ENCODE assay signal across 13 mouse cellular contexts in the genomic region with DNA sequence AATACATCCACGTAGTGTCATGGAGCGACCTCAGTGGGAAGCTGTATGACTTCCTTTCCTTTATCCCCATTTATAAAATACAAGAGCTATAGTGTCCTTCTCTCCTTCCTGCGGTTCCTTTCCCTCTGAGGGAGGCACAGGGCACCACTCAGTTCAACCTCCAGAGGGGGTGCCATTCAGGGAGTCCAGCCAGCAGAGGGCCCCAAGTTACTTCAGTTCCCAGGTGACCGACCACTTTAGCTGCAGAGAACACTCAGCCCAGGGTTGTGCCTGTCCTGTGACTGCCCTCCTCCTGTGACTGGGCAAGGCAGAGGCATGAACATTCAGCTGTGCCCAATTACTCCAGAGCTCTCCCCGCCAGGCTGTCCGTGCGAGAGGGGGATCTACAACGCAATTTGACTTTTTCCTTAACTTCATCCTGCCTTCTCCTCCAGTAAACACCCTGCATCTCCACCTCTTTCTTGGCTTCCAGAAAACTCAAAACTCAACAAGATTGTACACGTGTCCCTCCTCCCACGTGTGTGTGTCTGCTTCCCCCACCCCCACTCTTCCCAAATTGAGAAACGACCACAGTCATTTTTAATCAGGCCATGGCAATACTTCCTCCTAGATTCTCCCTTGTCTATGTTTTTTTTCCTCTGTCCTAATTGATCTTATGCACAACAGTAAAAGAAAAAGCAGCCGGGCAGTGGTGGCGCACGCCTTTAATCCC. TPM values are rescaled to one million over a fixed set of nuclear protein-coding genes. Genes with fewer than 3 reads are reported as not detected.
DNase-seq lines count a peak whose midpoint lies in the region; ATAC-seq and TF ChIP-seq lines count a peak whose summit lies in the region.
"Had no signal": no experiment of that assay in that cellular context is flagged by ENCODE, and none has a peak within 500 bp of the region (broad histone marks: within the 10 kb centered on the region; RNA-seq: fewer than 3 reads in every experiment).

No protein-coding gene starts in this region.

- no peak for DNase-seq in heart, adult 2 months
- DNase-seq in heart, postnatal 10 days = no peak
- no peak for DNase-seq in lung, postnatal 25 days (ENCODE audit: low spot score)
- DNase-seq in Patski (ENCODE audit: low read depth, low spot score) = no peak
- DNase-seq in lung, postnatal 10 days = peak; percentile 13
- no peak for DNase-seq in left cerebral cortex, postnatal 36 days (ENCODE audit: low spot score in 2 of 2)
- no peak for DNase-seq in gastrocnemius, adult 8-10 months (ENCODE audit: low spot score in 2 of 2)

- no peaks in the 10 kb centered on the region for H3K27me3 ChIP-seq in heart, adult 2 months (ENCODE audit: control insufficient read depth, insufficient read depth, low read length)
- no peaks in the 10 kb centered on the region for H3K27me3 ChIP-seq in lung, embryonic 16.5 days (ENCODE audit: control insufficient read depth, insufficient read depth, low read depth, low read length)
- no peaks in the 10 kb centered on the region for H3K27me3 ChIP-seq in Patski
- H3K27me3 ChIP-seq: neural tube, embryonic 15.5 days had no signal

- no peaks in the 10 kb centered on the region for H3K4me1 ChIP-seq in heart, adult 2 months (ENCODE audit: control insufficient read depth, insufficient read depth, low read length)
- no peaks in the 10 kb centered on the region for H3K4me1 ChIP-seq in lung, embryonic 16.5 days (replicated peaks; ENCODE audit: control insufficient read depth, insufficient read depth, low read length)
- H3K4me1 ChIP-seq: midbrain, embryonic 10.5 days; neural tube, embryonic 15.5 days had no signal

- H3K9me3 ChIP-seq in lung, embryonic 16.5 days (ENCODE audit: control insufficient read depth, low read length) = no peaks in the 10 kb centered on the region
- H3K9me3 ChIP-seq: midbrain, embryonic 10.5 days; neural tube, embryonic 15.5 days had no signal

- intact Hi-C loops in heart, adult 2 months (cut with DNase I) = no loop called here
- intact Hi-C loops in heart, postnatal 10 days (cut with DNase I) = no loop called here
- intact Hi-C loops in left cerebral cortex, postnatal 36 days (cut with DNase I) = loop anchor here (5.0 kb wide), 1 partner anchor 95 kb away; no protein-coding TSS in a partner anchor

- H3K79me2 ChIP-seq in heart, adult 2 months (replicated peaks; ENCODE audit: control insufficient read depth, insufficient read depth, low read length) = no peaks in the 10 kb centered on the region

- CTCF ChIA-PET in Patski (lab: Charles Lee) = interaction anchor here (1.0 to 3.6 kb wide), 6 partner anchors 8 to 83 kb away, joined by 3 to 15 read pairs (median 4); no protein-coding TSS in a partner anchor

- no peak overlapping the region for H3K4me2 ChIP-seq in lung, embryonic 16.5 days (ENCODE audit: low read depth, low read length)
- H3K4me2 ChIP-seq: neural tube, embryonic 15.5 days had no signal

- no peak overlapping the region for H3K9ac ChIP-seq in heart, adult 2 months (ENCODE audit: low read depth, low read length)
- H3K9ac ChIP-seq in lung, embryonic 16.5 days (ENCODE audit: low read length) = no peak overlapping the region
- H3K9ac ChIP-seq: neural tube, embryonic 15.5 days had no signal

- no peak for TF ChIP-seq POLR2A in heart, adult 2 months (IDR thresholded peaks at IDR 0.05; ENCODE audit: insufficient read depth, low read depth, low read length)

- POLR2A ChIA-PET in Patski (lab: Charles Lee) = interaction anchor here (0.7 to 1.1 kb wide), 2 partner anchors 41 to 52 kb away, joined by 3 to 4 read pairs; no protein-coding TSS in a partner anchor

- in situ Hi-C loops in Patski (cut with MboI; ENCODE audit: low pct_unique_long_range_greater_than_20kb) = loop anchor here (5.0 to 10.0 kb wide), 2 partner anchors 40 to 62 kb away; partner anchors contain the start of gene Trpc4ap

- TF ChIP-seq EP300 in heart, adult 2 months (IDR thresholded peaks at IDR 0.05; ENCODE audit: insufficient read depth, low read depth, low read length) = no peak

- H3K36me3 ChIP-seq in heart, adult 2 months (ENCODE audit: control insufficient read depth, insufficient read depth, low read length) = no peaks in the 10 kb centered on the region
- H3K36me3 ChIP-seq in lung, embryonic 16.5 days (ENCODE audit: control insufficient read depth, insufficient read depth, low read length) = no peaks in the 10 kb centered on the region
- H3K36me3 ChIP-seq: midbrain, embryonic 10.5 days; neural tube, embryonic 15.5 days had no signal

- WGBS in heart, adult 2 months = 54% methylated on average over 14 of the region's 14 CpGs
- 55% methylated on average over 14 of the region's 14 CpGs for WGBS in lung, embryonic 16.5 days

- H3K4me3 ChIP-seq in heart, adult 2 months = no peak overlapping the region
- H3K4me3 ChIP-seq in lung, embryonic 16.5 days (ENCODE audit: low read length) = no peak overlapping the region
- H3K4me3 ChIP-seq: midbrain, embryonic 10.5 days; neural tube, embryonic 15.5 days had no signal

- ATAC-seq in lung, embryonic 16.5 days (ENCODE audit: low read depth) = peak; percentile 38; the same call in 1 of the 2 replicates
- ATAC-seq in Patski = no peak

- H3K27ac ChIP-seq in heart, adult 2 months = no peak overlapping the region
- no peak overlapping the region for H3K27ac ChIP-seq in lung, embryonic 16.5 days (ENCODE audit: low read length)
- H3K27ac ChIP-seq: midbrain, embryonic 10.5 days; neural tube, embryonic 15.5 days had no signal

- TF ChIP-seq CTCF in heart, adult 2 months (IDR thresholded peaks at IDR 0.05) = peak; percentile 38
- peak; percentile 67 for TF ChIP-seq CTCF in Patski (IDR thresholded peaks at IDR 0.05)

RNA-seq across cellular contexts. Expression of gene Procr, which starts 6.1 kb away (rescaled TPM):
- 1 to 10 TPM; 3.0 to 4.8 TPM for total RNA-seq in heart, adult 2 months (2021)
- polyA plus RNA-seq in heart, adult 2 months (2012; rRNA removed) = 2.0 and 2.4 TPM in 2 replicates
- 1 to 10 TPM; 4.3 to 6.8 TPM for total RNA-seq in heart, postnatal 10 days (2021)
- 16.3 and 16.8 TPM in 2 replicates for polyA plus RNA-seq in lung, embryonic 16.5 days (2015; fragmentation: Nextera tagmentation; extraction: Ambion mirVana)
- polyA plus RNA-seq in Patski (2021) = 4.5 TPM
- under 1 TPM; 0.82 to 0.86 TPM for total RNA-seq in left cerebral cortex, postnatal 36 days (2021)
- 10 to 100 TPM in 1 of 4 experiments, 1 to 10 TPM in 3; 5.1 to 10.2 (median 7.5) TPM for total RNA-seq in gastrocnemius, adult 8-10 months (2022)

RNA-seq across cellular contexts. Expression of gene Mmp24, which starts 18.1 kb away (rescaled TPM):
- not detected for total RNA-seq in heart, adult 2 months (2021)
- 0.06 TPM in 1 of 2 replicates, not detected in the other for polyA plus RNA-seq in heart, adult 2 months (2012; rRNA removed)
- total RNA-seq in heart, postnatal 10 days (2021) = under 1 TPM in 1 of 2 experiments, not detected in 1; 0.07 TPM
- 0.06 and 0.09 TPM in 2 replicates for polyA plus RNA-seq in lung, embryonic 16.5 days (2015; fragmentation: Nextera tagmentation; extraction: Ambion mirVana)
- 0.05 TPM for polyA plus RNA-seq in Patski (2021)
- 10 to 100 TPM; 33.8 to 38.0 TPM for total RNA-seq in left cerebral cortex, postnatal 36 days (2021)
- total RNA-seq in gastrocnemius, adult 8-10 months (2022) = not detected
- polyA plus RNA-seq: heart, embryonic 14.5 days; kidney, embryonic 14.5 days; limb, embryonic 11.5 days had no signal

RNA-seq across cellular contexts. Expression of gene Gm17581, which starts 21.3 kb away (rescaled TPM):
- total RNA-seq in heart, adult 2 months (2021) = not detected
- polyA plus RNA-seq in heart, adult 2 months (2012; rRNA removed) = not detected in 2 replicates
- total RNA-seq in heart, postnatal 10 days (2021) = not detected
- polyA plus RNA-seq in lung, embryonic 16.5 days (2015; fragmentation: Nextera tagmentation; extraction: Ambion mirVana) = not detected in 2 replicates
- not detected for polyA plus RNA-seq in Patski (2021)
- not detected for total RNA-seq in left cerebral cortex, postnatal 36 days (2021)
- total RNA-seq in gastrocnemius, adult 8-10 months (2022) = not detected
- polyA plus RNA-seq: heart, embryonic 14.5 days; kidney, embryonic 14.5 days; limb, embryonic 11.5 days; midbrain, embryonic 10.5 days; neural tube, embryonic 15.5 days had no signal

RNA-seq across cellular contexts. Expression of gene Edem2, which starts 27.7 kb away (rescaled TPM):
- 1 to 10 TPM; 6.0 to 6.4 TPM for total RNA-seq in heart, adult 2 months (2021)
- 14.4 and 16.9 TPM in 2 replicates for polyA plus RNA-seq in heart, adult 2 months (2012; rRNA removed)
- total RNA-seq in heart, postnatal 10 days (2021) = 10 to 100 TPM; 11.1 to 12.3 TPM
- polyA plus RNA-seq in lung, embryonic 16.5 days (2015; fragmentation: Nextera tagmentation; extraction: Ambion mirVana) = 47.0 and 49.0 TPM in 2 replicates
- 35.4 TPM for polyA plus RNA-seq in Patski (2021)
- 10 to 100 TPM; 19.1 to 19.7 TPM for total RNA-seq in left cerebral cortex, postnatal 36 days (2021)
- total RNA-seq in gastrocnemius, adult 8-10 months (2022) = 1 to 10 TPM; 3.1 to 4.5 (median 3.8) TPM

Comparison
In these comparisons a context has a peak if more than half of its experiments do, and no peak if none do; other contexts are left out.
1. RNA of gene Mmp24, which starts 18.1 kb away (total RNA-seq): 33.8 to 38.0 TPM in left cerebral cortex, postnatal 36 days; 0.07 TPM in heart, postnatal 10 days, not detected in heart, adult 2 months and not detected in gastrocnemius, adult 8-10 months; every median in the first group is over 10 times any median in the second.